In genomic region chr4:40814359-40814758, GRCm38 (mm10) we compare ENCODE assay signal across 22 mouse cellular contexts.
"Had no signal": no experiment of that assay in that cellular context is flagged by ENCODE, and none has a peak within 500 bp of the region (broad histone marks: within the 10 kb centered on the region; RNA-seq: fewer than 3 reads in every experiment).

No protein-coding gene starts in this region.

- H3K4me2 ChIP-seq: limb, embryonic 13.5 days; liver, embryonic 15.5 days; lung, embryonic 15.5 days; midbrain, embryonic 13.5 days; neural tube, embryonic 13.5 days had no signal

- DNase-seq: kidney, postnatal 10 days; layer of hippocampus, adult 9-11 months; liver; lung, adult 18-20 months; retina, postnatal 1 day; right cerebral cortex, postnatal 25 days; spleen, adult 18-20 months; thymus, adult 18-20 months; thymus, postnatal 36 days had no signal

- H3K9ac ChIP-seq: limb, embryonic 13.5 days; liver, embryonic 12.5 days; liver, embryonic 15.5 days; lung, embryonic 15.5 days; midbrain, embryonic 13.5 days; neural tube, embryonic 13.5 days had no signal

- H3K4me3 ChIP-seq: layer of hippocampus, adult 2 months; limb, embryonic 10.5 days; limb, embryonic 13.5 days; liver, embryonic 12.5 days; liver, embryonic 15.5 days; lung, embryonic 15.5 days; megakaryocyte, embryonic 14.5 days; midbrain, embryonic 10.5 days; midbrain, embryonic 13.5 days; myocyte; neural tube, embryonic 13.5 days had no signal

- H3K27me3 ChIP-seq: limb, embryonic 13.5 days; liver, embryonic 12.5 days; liver, embryonic 15.5 days; lung, embryonic 15.5 days; megakaryocyte, embryonic 14.5 days; midbrain, embryonic 13.5 days; neural tube, embryonic 13.5 days had no signal

- H3K4me1 ChIP-seq: limb, embryonic 10.5 days; neural tube, embryonic 13.5 days had no signal

- H3K9me3 ChIP-seq: limb, embryonic 10.5 days; limb, embryonic 13.5 days; liver, embryonic 12.5 days; liver, embryonic 15.5 days; lung, embryonic 15.5 days; megakaryocyte, embryonic 14.5 days; midbrain, embryonic 10.5 days; midbrain, embryonic 13.5 days; neural tube, embryonic 13.5 days had no signal

- H3K27ac ChIP-seq: layer of hippocampus, adult 2 months; limb, embryonic 10.5 days; limb, embryonic 13.5 days; liver, embryonic 12.5 days; lung, embryonic 15.5 days; midbrain, embryonic 13.5 days; neural tube, embryonic 13.5 days had no signal

- ATAC-seq: intestine, embryonic 16.5 days; liver, embryonic 12.5 days; midbrain, embryonic 13.5 days; midbrain, embryonic 16.5 days had no signal
